Mouse (Mus musculus): ENCODE measurements at regions not wholly inside any gene's neighbourhood (a gene's known extent, or its start where the extent isn't known, plus 50 kb on each side); places are given as distances from the start of the nearest gene placed in this dataset.

- TF ChIP-seq CTCF (IDR thresholded peaks at IDR 0.05; ENCODE audit: extremely low read depth, insufficient read length, insufficient replicate concordance, low read depth, low read length) (no peak), POLR2A (IDR thresholded peaks at IDR 0.05; ENCODE audit: low read depth, low read length) (no peak)
Measured at GRCm38 (mm10) chr12:78087921-78088320, 106.1 kb upstream of the Gm6657 start.

Data from small intestine, adult 2 months (tissue).